Mouse (Mus musculus): ENCODE results near the gene Nfkbil1. TPM values are rescaled to one million over a fixed set of nuclear protein-coding genes. Genes with fewer than 3 reads are reported as not detected.
A peak's percentile ranks its signal among the peaks of the same experiment; 100 is the strongest.

The Nfkbil1 gene
- polyA plus RNA-seq, 1 experiment = 16.9 TPM

GRCm38 (mm10) chr17:35243086-35243485 is 7.5 kb upstream of the Nfkbil1 start:
- WGBS = 5% methylated on average over 16 of the region's 16 CpGs
- Histone ChIP-seq H3K4me3 (ENCODE audit: extremely low read depth, insufficient read depth, insufficient read length) (peak overlapping the region; percentile 87), H3K27ac (ENCODE audit: insufficient read depth, low read length) (peak overlapping the region; percentile 100; the same call in 1 of the 2 replicates), H3K27me3 (ENCODE audit: control insufficient read depth, insufficient read depth, low read length) (no peaks in the 10 kb centered on the region), H3K4me1 (ENCODE audit: control insufficient read depth, insufficient read depth, insufficient read length) (peaks cover 6% of the 10 kb centered on the region; the same call in 1 of the 2 replicates), H3K36me3 (ENCODE audit: control insufficient read depth, insufficient read depth, low read length) (peaks cover 36% of the 10 kb centered on the region)
- no peak for DNase-seq (ENCODE audit: low read depth in 1 of 2, low spot score in 2 of 2)
- peak; percentile 5; the same call in 1 of the 2 replicates for TF ChIP-seq CTCF (IDR thresholded peaks at IDR 0.05; ENCODE audit: extremely low read depth, insufficient read depth, insufficient read length, insufficient replicate concordance)
- no peak for TF ChIP-seq POLR2A (IDR thresholded peaks at IDR 0.05; ENCODE audit: low read depth, low read length)

DNA sequence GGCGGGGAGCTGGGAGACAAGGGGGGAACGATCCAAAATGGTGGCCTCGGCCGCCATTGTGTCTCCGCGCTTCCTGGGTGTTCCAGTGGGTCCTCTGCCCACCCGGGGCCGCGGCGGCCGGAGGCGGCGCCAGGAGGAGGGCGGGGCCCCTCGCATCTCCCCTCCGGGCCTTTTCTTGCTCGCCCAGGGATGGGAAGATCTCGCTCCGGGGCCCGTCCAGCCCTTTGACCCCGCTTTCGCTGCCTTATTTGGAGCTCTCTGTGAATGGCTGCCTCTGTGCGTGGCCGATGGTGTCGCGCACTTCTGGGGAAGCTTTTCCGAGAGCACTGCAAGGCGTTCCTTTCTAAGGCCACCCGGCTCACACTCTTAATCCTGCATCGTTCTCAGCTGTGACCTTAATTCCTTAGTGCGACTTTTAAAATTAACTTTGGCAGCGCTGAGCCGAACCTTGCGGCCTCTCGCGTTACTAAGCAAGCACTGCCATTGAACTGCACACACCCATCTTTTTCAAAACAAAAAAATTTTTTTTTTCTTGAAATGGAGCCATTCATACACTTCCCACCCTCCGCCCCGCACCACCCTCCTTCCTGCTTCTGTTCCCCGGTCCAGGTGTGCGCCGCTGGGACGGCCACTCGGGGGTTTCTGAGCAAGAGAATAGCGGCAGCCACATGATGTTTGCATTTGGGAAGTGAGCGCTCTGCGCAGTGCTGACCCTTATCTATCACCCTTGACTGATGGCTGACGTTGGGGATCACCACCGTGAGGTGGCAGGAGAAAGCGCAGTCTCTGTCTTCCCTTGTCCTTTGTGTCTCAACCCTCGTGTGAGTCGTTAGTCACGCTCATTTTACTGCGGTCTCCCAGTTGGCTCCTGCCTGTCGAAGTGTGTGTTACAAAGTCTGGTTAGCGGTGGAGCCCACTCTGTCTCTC is 6.7 kb upstream of the Nfkbil1 start:
- no peak for TF ChIP-seq POLR2A (IDR thresholded peaks at IDR 0.05; ENCODE audit: low read depth, low read length)
- H3K4me3 ChIP-seq (ENCODE audit: extremely low read depth, insufficient read depth, insufficient read length) = peak overlapping the region; percentile 87
- H3K4me1 ChIP-seq (ENCODE audit: control insufficient read depth, insufficient read depth, insufficient read length) = peaks cover 6% of the 10 kb centered on the region; the same call in 1 of the 2 replicates
- peaks cover 29% of the 10 kb centered on the region for H3K36me3 ChIP-seq (ENCODE audit: control insufficient read depth, insufficient read depth, low read length)
- peak overlapping the region; percentile 100 for H3K27ac ChIP-seq (ENCODE audit: insufficient read depth, low read length)
- peak in 1 of 2 experiments; percentile 57 for DNase-seq (ENCODE audit: low read depth in 1 of 2, low spot score in 2 of 2)
- WGBS = under 1% methylated on average over 55 of the region's 55 CpGs
- no peaks in the 10 kb centered on the region for H3K27me3 ChIP-seq (ENCODE audit: control insufficient read depth, insufficient read depth, low read length)

DNA sequence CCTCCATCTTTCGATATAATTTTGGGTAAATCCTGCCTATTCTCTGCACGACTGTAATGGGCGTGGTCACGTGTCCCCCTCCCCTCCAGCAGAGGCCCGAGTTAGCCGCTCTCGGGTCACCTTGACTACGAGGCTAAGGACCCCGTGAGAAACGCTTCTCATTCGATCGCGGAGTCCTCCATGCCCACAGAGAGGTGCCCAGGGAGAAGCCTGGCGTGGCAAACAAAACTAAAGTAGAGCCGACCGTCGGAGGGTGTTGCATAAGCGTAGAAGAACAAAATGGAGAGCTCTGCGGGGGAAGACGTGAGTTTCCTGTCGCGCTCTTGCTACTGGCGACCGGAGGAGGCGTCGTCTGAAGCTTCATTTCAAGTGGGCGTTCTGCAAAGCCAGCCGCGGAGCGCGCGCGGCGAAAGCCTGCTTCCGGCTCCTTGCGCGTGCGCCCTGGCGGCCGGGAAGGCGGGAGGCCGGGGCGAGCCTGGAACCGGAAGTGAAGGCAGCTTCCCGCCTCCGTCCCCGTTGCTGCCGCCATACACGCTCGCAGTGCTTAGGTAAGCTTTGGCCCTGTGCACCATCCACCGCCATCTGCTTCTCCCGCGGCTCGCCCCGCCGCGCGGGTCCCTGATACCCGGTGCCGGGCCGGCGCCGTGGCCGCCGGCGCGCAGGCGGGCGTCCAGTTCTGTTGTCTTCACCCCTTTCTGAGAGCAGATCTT is 5.9 kb upstream of the Nfkbil1 start, which contains the start of gene Ddx39b:
Gene Ddx39b, plus strand, starts transcription at position 442 of the 710 bp plus-strand sequence.
- TF ChIP-seq POLR2A (IDR thresholded peaks at IDR 0.05; ENCODE audit: low read depth, low read length) (peak; percentile 85), CTCF (IDR thresholded peaks at IDR 0.05; ENCODE audit: extremely low read depth, insufficient read depth, insufficient read length, insufficient replicate concordance) (no peak)
- Histone ChIP-seq H3K36me3 (ENCODE audit: control insufficient read depth, insufficient read depth, low read length) (peaks cover 22% of the 10 kb centered on the region), H3K27me3 (ENCODE audit: control insufficient read depth, insufficient read depth, low read length) (no peaks in the 10 kb centered on the region), H3K27ac (ENCODE audit: insufficient read depth, low read length) (peak within 1 kb of the TSS; percentile 100), H3K4me1 (ENCODE audit: control insufficient read depth, insufficient read depth, insufficient read length) (peaks cover 7% of the 10 kb centered on the region; the same call in 1 of the 2 replicates), H3K4me3 (ENCODE audit: extremely low read depth, insufficient read depth, insufficient read length) (peak within 1 kb of the TSS; percentile 87)
- WGBS = under 1% methylated on average over 69 of the region's 69 CpGs
- peak; percentile 94 to 95 for DNase-seq (ENCODE audit: low read depth in 1 of 2, low spot score in 2 of 2)

- WGBS = 55% methylated on average over 12 of the region's 12 CpGs
- Histone ChIP-seq H3K27me3 (ENCODE audit: control insufficient read depth, insufficient read depth, low read length) (no peaks in the 10 kb centered on the region), H3K36me3 (ENCODE audit: control insufficient read depth, insufficient read depth, low read length) (peaks cover 19% of the 10 kb centered on the region), H3K27ac (ENCODE audit: insufficient read depth, low read length) (peak overlapping the region; percentile 100; the same call in 1 of the 2 replicates), H3K4me3 (ENCODE audit: extremely low read depth, insufficient read depth, insufficient read length) (peak overlapping the region; percentile 87), H3K4me1 (ENCODE audit: control insufficient read depth, insufficient read depth, insufficient read length) (peaks cover 8% of the 10 kb centered on the region; the same call in 1 of the 2 replicates)
- no peak for TF ChIP-seq CTCF (IDR thresholded peaks at IDR 0.05; ENCODE audit: extremely low read depth, insufficient read depth, insufficient read length, insufficient replicate concordance)
- TF ChIP-seq POLR2A (IDR thresholded peaks at IDR 0.05; ENCODE audit: low read depth, low read length) = no peak
- no peak for DNase-seq (ENCODE audit: low read depth in 1 of 2, low spot score in 2 of 2)
Observed at GRCm38 (mm10) chr17:35240384-35241304, 5.1 kb upstream of the Nfkbil1 start.

DNA sequence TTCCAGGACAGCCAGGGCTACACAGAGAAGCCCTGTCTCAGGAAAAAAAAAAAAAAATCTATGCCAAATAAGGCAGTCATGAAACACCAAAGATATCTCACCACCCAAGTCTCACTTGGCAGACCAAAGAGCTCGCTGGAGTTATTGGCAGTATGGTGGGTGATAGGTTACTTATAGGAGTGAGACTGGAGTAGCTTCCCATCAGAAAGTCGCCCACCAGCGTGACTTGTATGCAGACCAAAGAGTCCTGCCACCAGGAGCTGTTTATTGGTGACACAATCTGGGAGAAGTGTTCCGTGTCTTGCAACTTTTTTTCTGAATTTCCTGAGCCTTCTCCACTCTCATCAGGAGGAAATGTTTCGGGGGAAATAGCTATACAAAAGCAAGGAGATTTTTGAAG is 4.1 kb upstream of the Nfkbil1 start:
- DNase-seq (ENCODE audit: low read depth in 1 of 2, low spot score in 2 of 2) = no peak
- peaks cover 11% of the 10 kb centered on the region for H3K4me1 ChIP-seq (ENCODE audit: control insufficient read depth, insufficient read depth, insufficient read length)
- peaks cover 11% of the 10 kb centered on the region for H3K36me3 ChIP-seq (ENCODE audit: control insufficient read depth, insufficient read depth, low read length)
- H3K4me3 ChIP-seq (ENCODE audit: extremely low read depth, insufficient read depth, insufficient read length) = no peak overlapping the region
- no peaks in the 10 kb centered on the region for H3K27me3 ChIP-seq (ENCODE audit: control insufficient read depth, insufficient read depth, low read length)
- WGBS = 87% methylated on average over 5 of the region's 5 CpGs
- no peak overlapping the region for H3K27ac ChIP-seq (ENCODE audit: insufficient read depth, low read length)
- TF ChIP-seq CTCF (IDR thresholded peaks at IDR 0.05; ENCODE audit: extremely low read depth, insufficient read depth, insufficient read length, insufficient replicate concordance) (no peak), POLR2A (IDR thresholded peaks at IDR 0.05; ENCODE audit: low read depth, low read length) (no peak)

DNA sequence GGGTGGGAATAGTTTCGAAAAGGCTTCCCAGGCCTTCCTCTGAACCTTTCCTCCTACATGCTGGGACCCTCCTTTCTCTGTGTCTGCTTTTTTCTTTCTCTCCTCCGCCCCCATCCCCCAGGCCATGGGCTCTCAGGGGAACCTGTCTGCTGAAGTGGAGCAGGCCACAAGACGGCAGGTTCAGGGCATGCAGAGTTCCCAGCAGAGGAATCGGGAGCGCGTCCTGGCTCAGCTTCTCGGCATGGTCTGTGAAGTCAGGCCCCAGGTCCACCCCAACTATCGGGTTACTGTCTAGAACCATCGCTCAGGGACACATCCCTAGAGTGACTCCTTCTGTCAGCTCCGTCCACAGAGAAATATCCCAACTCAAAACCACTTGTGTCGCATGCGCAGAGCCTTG is 1.9 kb upstream of the Nfkbil1 start:
- Histone ChIP-seq H3K27me3 (ENCODE audit: control insufficient read depth, insufficient read depth, low read length) (no peaks in the 10 kb centered on the region), H3K27ac (ENCODE audit: insufficient read depth, low read length) (no peak overlapping the region), H3K4me1 (ENCODE audit: control insufficient read depth, insufficient read depth, insufficient read length) (peaks cover 10% of the 10 kb centered on the region), H3K36me3 (ENCODE audit: control insufficient read depth, insufficient read depth, low read length) (no peaks in the 10 kb centered on the region), H3K4me3 (ENCODE audit: extremely low read depth, insufficient read depth, insufficient read length) (no peak overlapping the region)
- WGBS = 95% methylated on average over 12 of the region's 12 CpGs
- TF ChIP-seq CTCF (IDR thresholded peaks at IDR 0.05; ENCODE audit: extremely low read depth, insufficient read depth, insufficient read length, insufficient replicate concordance) (no peak), POLR2A (IDR thresholded peaks at IDR 0.05; ENCODE audit: low read depth, low read length) (no peak)
- no peak for DNase-seq (ENCODE audit: low read depth in 1 of 2, low spot score in 2 of 2)

All from spleen, adult 2 months (tissue).